Mouse (Mus musculus): ENCODE results near the gene Abca8a.

- TF ChIP-seq CTCF (IDR thresholded peaks at IDR 0.05; ENCODE audit: low read depth) (no peak), EP300 (IDR thresholded peaks at IDR 0.05; ENCODE audit: low read depth) (no peak)
Observed at GRCm38 (mm10) chr11:110094236-110094635, 1.5 kb downstream of the Abca8a start.

Measured in liver, embryonic 14.5 days (tissue).